In genomic region chr5:50032332-50032731, GRCm38 (mm10) we compare ENCODE assay signal across 8 mouse cellular contexts. TPM values are rescaled to one million over a fixed set of nuclear protein-coding genes. Genes with fewer than 3 reads are reported as not detected.
A peak's percentile ranks its signal among the peaks of the same experiment; 100 is the strongest.
DNase-seq lines count a peak whose midpoint lies in the region; ATAC-seq and TF ChIP-seq lines count a peak whose summit lies in the region.

No protein-coding gene starts in this region.

- TF ChIP-seq POLR2A in lung, adult 2 months (IDR thresholded peaks at IDR 0.05; ENCODE audit: borderline replicate concordance, extremely low read depth, low read depth, low read length) = no peak
- no peak for TF ChIP-seq POLR2A in myocyte (IDR thresholded peaks at IDR 0.05; ENCODE audit: insufficient read length, low read depth)

- WGBS in lung, adult 2 months = 38% methylated on average over 5 of the region's 5 CpGs
- 62% methylated on average over 5 of the region's 5 CpGs for WGBS in forebrain, embryonic 15.5 days

- H3K27ac ChIP-seq in forebrain, embryonic 15.5 days (replicated peaks) = no peak overlapping the region

- peak; percentile 50; the same call in 1 of the 2 replicates for TF ChIP-seq CTCF in lung, adult 2 months (IDR thresholded peaks at IDR 0.05; ENCODE audit: insufficient read depth, low read length)

- H3K4me2 ChIP-seq in forebrain, embryonic 15.5 days (replicated peaks) = no peak overlapping the region
- peak overlapping the region; percentile 93 for H3K4me2 ChIP-seq in myocyte (ENCODE audit: low read depth)

- no peak overlapping the region for H3ac ChIP-seq in myocyte (ENCODE audit: control insufficient read depth, insufficient read length)

- H3K4me3 ChIP-seq in lung, adult 2 months (replicated peaks; ENCODE audit: extremely low read depth, low read depth, low read length) = no peak overlapping the region
- no peak overlapping the region for H3K4me3 ChIP-seq in forebrain, embryonic 15.5 days
- no peak overlapping the region for H3K4me3 ChIP-seq in myocyte

- peak; percentile 71; the same call in 1 of the 2 replicates for ATAC-seq in forebrain, embryonic 15.5 days (replicated peaks)

- H3K79me2 ChIP-seq in myocyte (ENCODE audit: control insufficient read depth, insufficient read depth) = peaks cover 76% of the 10 kb centered on the region

- H3K9ac ChIP-seq in forebrain, embryonic 15.5 days (replicated peaks) = no peak overlapping the region

- H3K4me1 ChIP-seq in lung, adult 2 months (ENCODE audit: control insufficient read depth, insufficient read depth, low read length) = peaks cover 19% of the 10 kb centered on the region
- peaks cover 30% of the 10 kb centered on the region for H3K4me1 ChIP-seq in forebrain, embryonic 15.5 days

- no peaks in the 10 kb centered on the region for H3K36me3 ChIP-seq in forebrain, embryonic 15.5 days
- H3K36me3 ChIP-seq in myocyte (ENCODE audit: control insufficient read depth, insufficient read depth) = no peaks in the 10 kb centered on the region

- DNase-seq in heart, adult 11 months = peak; percentile 79
- DNase-seq in heart, postnatal 25 days (ENCODE audit: low spot score) = no peak
- no peak for DNase-seq in lung, adult 2 months
- DNase-seq in lung, postnatal 14 days = no peak
- no peak for DNase-seq in spleen, postnatal 36 days (ENCODE audit: low spot score in 2 of 2)
- no peak for DNase-seq in right cerebral cortex, postnatal 10 days (ENCODE audit: low spot score in 2 of 2)

- H3K9me3 ChIP-seq in forebrain, embryonic 15.5 days = no peaks in the 10 kb centered on the region

- intact Hi-C loops in heart, postnatal 25 days (cut with DNase I) = loop anchor here (5.0 kb wide), 1 partner anchor 55 kb away; no protein-coding TSS in a partner anchor

- H3K27me3 ChIP-seq in forebrain, embryonic 15.5 days = no peaks in the 10 kb centered on the region
- H3K27me3 ChIP-seq in myocyte (ENCODE audit: control insufficient read depth, insufficient read depth, insufficient read length) = no peaks in the 10 kb centered on the region

TF ChIP-seq in myocyte, 11 proteins besides CTCF, POLR2A, EP300 and RAD21:
- TF ChIP-seq MYOG (IDR thresholded peaks at IDR 0.05; ENCODE audit: control insufficient read depth in 1 of 3, insufficient read depth in 1 of 3, insufficient read length in 2 of 3, low read depth in 2 of 3) (no peak), REST (IDR thresholded peaks at IDR 0.05; ENCODE audit: insufficient read depth, insufficient read length) (no peak), TCF3 (IDR thresholded peaks at IDR 0.05; ENCODE audit: insufficient read length, low read depth) (no peak), USF1 (IDR thresholded peaks at IDR 0.05; ENCODE audit: low read depth) (no peak), CEBPB (IDR thresholded peaks at IDR 0.05; ENCODE audit: insufficient read depth, poor library complexity, severe bottlenecking) (no peak), POLR2AphosphoS2 (IDR thresholded peaks at IDR 0.05; ENCODE audit: insufficient read length, low read depth) (no peak), MAX (IDR thresholded peaks at IDR 0.05; ENCODE audit: low read depth) (no peak), SRF (IDR thresholded peaks at IDR 0.05; ENCODE audit: control insufficient read depth, insufficient read length, low read depth) (no peak), E2F4 (IDR thresholded peaks at IDR 0.05; ENCODE audit: insufficient read depth) (no peak), TCF12 (IDR thresholded peaks at IDR 0.05; ENCODE audit: insufficient read depth, poor library complexity, severe bottlenecking) (no peak), MYOD1 (IDR thresholded peaks at IDR 0.05; ENCODE audit: control insufficient read depth in 1 of 3, insufficient read length in 2 of 3, low read depth in 2 of 3) (no peak)

RNA-seq across cellular contexts. Expression of gene Adgra3, which starts 26.5 kb away (rescaled TPM):
- total RNA-seq in heart, postnatal 25 days (2021) = 10 to 100 TPM; 15.7 to 20.6 TPM
- 37.2 and 44.1 TPM in 2 replicates for polyA plus RNA-seq in lung, adult 2 months (2012; rRNA removed)
- 20.5 and 22.3 TPM in 2 replicates for polyA plus RNA-seq in forebrain, embryonic 15.5 days (2015; fragmentation: Nextera tagmentation; extraction: Ambion mirVana)
- polyA plus RNA-seq in myocyte (2012; fragmentation: generic; extraction: Trizol) = 27.7 TPM
